Mouse (Mus musculus) bone marrow, adult 2 months (tissue): ENCODE results near the gene 1700029I15Rik. TPM values are rescaled to one million over a fixed set of nuclear protein-coding genes. Genes with fewer than 3 reads are reported as not detected.

Source experiments
- H3K27ac ChIP-seq: fragments of 200-500 bp; 2 replicates; pipeline ENCODE4 v1.5.1; 2012; ENCODE audit warnings: low read depth, mild to moderate bottlenecking, control low read depth, inconsistent platforms, low read length; ENCODE audit not compliant: control insufficient read depth, poor library complexity, insufficient read depth
- H3K4me1 ChIP-seq: fragments of 200-500 bp; 2 replicates; pipeline ENCODE4 v1.6.1; 2011; ENCODE audit warnings: low read length; ENCODE audit not compliant: control insufficient read depth, insufficient read depth
- H3K4me3 ChIP-seq: fragments of 200-500 bp; replicated peaks from 2 replicates; pipeline ENCODE3; 2011; ENCODE audit warnings: mild to moderate bottlenecking, low read depth, low read length, control low read depth; ENCODE audit not compliant: control insufficient read depth
- CTCF ChIP-seq: fragments of 200-500 bp; IDR thresholded peaks from 2 replicates; pipeline ENCODE4 v1.5.1; 2011; ENCODE audit warnings: low read length, control low read depth; ENCODE audit not compliant: control insufficient read depth, insufficient read depth
- POLR2A ChIP-seq: fragments of 200-500 bp; IDR thresholded peaks from 2 replicates; pipeline ENCODE4 v1.6.1; 2011; ENCODE audit warnings: low read depth, mild to moderate bottlenecking, control low read depth, low read length, borderline replicate concordance; ENCODE audit not compliant: control insufficient read depth
- WGBS: fragments of 180-500 bp; shearing (Covaris S2); methylation state at CpG from one replicate; pipeline ENCODE4 v1.1.7; 2018; 5-methylcytosine and 5-hydroxymethylcytosine counted together
- polyA plus RNA-seq: library from polyadenylated mRNA; stranded (reverse); fragments of >200 nt; gene quantifications from 2 replicates; pipeline ENCODE4 v1.2.4, GENCODE M21; 2011; ENCODE audit warnings: low replicate concordance; ENCODE audit not compliant: missing spikeins, insufficient read depth, insufficient read length

1700029I15Rik gene
- polyA plus RNA-seq, 1 experiment: 6.7 TPM

GRCm38 (mm10) chr2:92431611-92432179 is 49.4 kb downstream of the 1700029I15Rik start:
- Histone ChIP-seq H3K4me1 (no peaks in the 10 kb centered on the region; the same call in 1 of the 2 replicates), H3K27ac (no peak overlapping the region), H3K4me3 (no peak overlapping the region)
- WGBS: 72% methylated on average over 11 of the region's 11 CpGs
- TF ChIP-seq POLR2A (no peak), CTCF (no peak)

- no peak for TF ChIP-seq POLR2A
- no peak for TF ChIP-seq CTCF
- H3K4me1 ChIP-seq: no peaks in the 10 kb centered on the region; the same call in 1 of the 2 replicates
- H3K4me3 ChIP-seq: no peak overlapping the region
- 54% methylated on average over 17 of the region's 17 CpGs for WGBS
- no peak overlapping the region for H3K27ac ChIP-seq
Measured at GRCm38 (mm10) chr2:92432299-92433295, 50.3 kb downstream of the 1700029I15Rik start.

DNA sequence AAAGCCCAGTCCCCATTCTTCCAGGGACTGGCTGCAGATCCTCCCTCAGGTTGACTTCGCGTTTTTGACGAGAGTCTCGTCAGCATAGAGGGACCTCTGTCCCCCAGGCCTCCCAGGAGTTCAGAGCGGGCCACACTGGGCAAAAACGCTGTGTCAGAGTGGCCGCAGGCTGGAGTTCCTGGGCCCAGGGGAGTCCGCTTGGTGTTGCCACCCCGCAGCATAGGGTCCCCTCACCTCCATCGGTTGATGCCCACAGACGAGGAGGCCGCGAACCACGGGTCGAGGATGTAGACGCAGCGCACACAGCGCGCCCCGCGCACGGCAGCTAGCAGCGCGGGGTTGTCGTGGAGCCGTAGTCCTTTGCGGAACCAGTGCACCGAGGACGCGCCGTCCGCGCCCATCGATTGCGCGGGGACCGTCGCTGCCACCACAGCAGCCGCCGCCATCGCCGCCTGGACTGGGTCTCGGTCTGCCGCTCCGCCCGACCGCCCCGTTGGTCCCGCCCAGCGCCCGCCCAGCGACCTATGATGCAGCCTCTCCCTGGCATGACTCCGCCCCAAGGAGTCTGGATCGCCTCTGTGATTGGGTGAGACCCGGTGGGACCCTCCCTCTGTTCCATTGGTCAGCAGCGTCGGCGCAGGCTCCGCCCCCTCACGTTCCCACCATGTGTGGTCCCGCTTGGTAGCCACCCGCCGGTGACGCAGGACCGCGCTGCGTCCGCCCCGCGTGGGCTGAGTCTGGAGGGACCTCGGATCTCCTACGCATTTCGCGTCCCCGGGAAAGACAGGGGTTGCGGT is 51.4 kb downstream of the 1700029I15Rik start, which contains the start of gene Cry2:
Gene Cry2, minus strand, starts transcription at position 466 of the 797 bp plus-strand sequence.
- whole genome bisulfite sequencing: under 1% methylated on average over 76 of the region's 76 CpGs
- TF ChIP-seq POLR2A (peak; percentile 67; the same call in 1 of the 2 replicates), CTCF (0 out of 2 replicates have a peak, but pooled peaks have one; percentile 9)
- Histone ChIP-seq H3K4me3 (peak within 1 kb of the TSS; percentile 95), H3K27ac (peak within 1 kb of the TSS; percentile 81), H3K4me1 (no peaks in the 10 kb centered on the region; the same call in 1 of the 2 replicates)

- 2% methylated on average over 12 of the region's 12 CpGs for WGBS
Measured at GRCm38 (mm10) chr2:92434375-92434745, 52.0 kb downstream of the 1700029I15Rik start.

GRCm38 (mm10) chr2:92435023-92435422 is 52.7 kb downstream of the 1700029I15Rik start:
- no peak for TF ChIP-seq CTCF
- TF ChIP-seq POLR2A: no peak
- Histone ChIP-seq H3K27ac (no peak overlapping the region), H3K4me1 (no peaks in the 10 kb centered on the region; the same call in 1 of the 2 replicates), H3K4me3 (no peak overlapping the region)
- 65% methylated on average over 6 of the region's 6 CpGs for WGBS

More at GRCm38 (mm10) chr2:92434375-92434745, 52.0 kb downstream of the 1700029I15Rik start:
- TF ChIP-seq CTCF: no peak
- TF ChIP-seq POLR2A: no peak
- Histone ChIP-seq H3K4me3 (peak overlapping the region; percentile 53), H3K4me1 (no peaks in the 10 kb centered on the region; the same call in 1 of the 2 replicates), H3K27ac (no peak overlapping the region)

Other genes with a start within 250 kb of the 1700029I15Rik start
- 14.9 and 15.4 TPM in 2 replicates for gene Pex16, start 7.9 kb upstream of the 1700029I15Rik start, polyA plus RNA-seq
- gene Large2, start 7.7 kb upstream of the 1700029I15Rik start, polyA plus RNA-seq: not detected in 2 replicates
- gene Mapk8ip1, start 18.7 kb downstream of the 1700029I15Rik start, polyA plus RNA-seq: 0.45 and 2.0 TPM in 2 replicates
- gene Cry2, start 51.5 kb downstream of the 1700029I15Rik start, polyA plus RNA-seq: 4.8 and 8.0 TPM in 2 replicates
- gene Slc35c1, start 78.0 kb downstream of the 1700029I15Rik start, polyA plus RNA-seq: 8.6 and 18.5 TPM in 2 replicates
- not detected in 2 replicates for gene Chst1, start 217.2 kb downstream of the 1700029I15Rik start, polyA plus RNA-seq